Mouse (Mus musculus) CH12F3 (cell line): ENCODE data around the gene Ano6.
"Not testable (repeated sequence)": the region's sequence is repeated elsewhere in the genome, so short reads cannot be mapped to it uniquely, and the experiment has no call there.

ENCODE experiments used
- in situ Hi-C: fragments of 300-500 bp; cut with MboI; formaldehyde crosslinking; loops from 2 replicates; pipeline ENCODE4 v1.14.3; 2020; ENCODE audit warnings: low sequenced_read_pairs

Ano6 gene

DNA sequence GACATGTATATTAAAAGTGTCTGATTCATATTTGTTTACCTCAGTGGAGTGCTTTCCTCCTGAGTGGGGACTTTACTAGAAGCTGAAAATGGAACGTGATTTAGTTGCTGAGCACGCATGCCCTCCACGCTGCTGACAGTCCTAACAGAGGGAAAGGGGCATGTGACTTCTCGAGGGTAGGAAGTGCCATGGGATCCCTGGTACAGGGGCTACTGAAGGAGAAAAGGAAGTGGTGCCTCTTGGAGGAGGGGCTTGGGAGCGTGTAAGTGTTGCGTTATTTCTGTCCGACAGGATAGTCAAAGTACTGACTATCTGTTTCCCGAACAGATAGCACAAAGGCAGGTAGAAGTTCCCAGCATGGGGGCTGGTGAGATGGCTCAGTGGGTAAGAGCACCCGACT is 31.5 kb downstream of the Ano6 start:
- in situ Hi-C loops, result no loop called here

DNA sequence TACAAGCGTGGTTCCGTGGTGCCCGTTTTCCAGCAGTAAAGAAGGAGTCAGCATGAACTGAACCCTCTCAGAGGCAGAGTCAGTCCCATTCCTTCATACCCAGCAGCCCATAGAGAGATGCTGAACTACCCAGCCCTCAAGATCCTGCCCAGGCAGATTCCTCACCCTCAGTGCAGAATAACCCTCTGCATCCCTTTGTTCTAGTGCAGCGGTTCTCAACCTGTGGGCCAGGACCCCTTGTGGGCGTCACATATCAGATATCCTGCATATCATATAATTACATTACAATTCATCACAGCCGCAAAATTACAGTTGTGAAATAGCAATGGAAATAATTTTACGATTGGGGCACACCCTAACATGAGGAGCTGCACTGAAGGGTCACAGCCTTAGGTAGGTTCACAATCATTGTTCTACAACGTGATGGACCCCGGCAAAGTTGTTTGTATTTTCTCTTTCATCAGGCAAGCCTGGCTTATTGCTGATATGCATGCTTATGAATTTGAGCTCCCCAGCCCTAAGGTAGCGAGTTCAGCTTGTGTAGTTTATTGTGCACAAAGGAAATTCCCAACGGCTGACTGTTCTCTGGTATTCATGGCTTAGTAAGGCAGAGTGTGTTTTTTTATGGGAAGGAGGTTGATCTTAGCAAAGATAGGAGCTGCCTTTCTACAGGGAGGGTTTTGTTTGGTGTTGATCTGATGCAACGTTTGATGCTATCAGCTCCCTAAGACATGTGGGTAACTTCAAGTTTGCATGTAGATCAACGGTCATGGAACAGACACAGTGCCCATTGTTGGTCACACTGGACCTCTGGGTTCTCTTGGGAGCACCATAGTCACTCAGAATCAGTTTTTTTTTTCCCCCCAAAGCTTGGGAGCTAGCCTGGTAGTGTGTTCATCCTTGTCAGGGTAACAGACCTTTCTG is 33.0 kb downstream of the Ano6 start:
- in situ Hi-C loops, result no loop called here

DNA sequence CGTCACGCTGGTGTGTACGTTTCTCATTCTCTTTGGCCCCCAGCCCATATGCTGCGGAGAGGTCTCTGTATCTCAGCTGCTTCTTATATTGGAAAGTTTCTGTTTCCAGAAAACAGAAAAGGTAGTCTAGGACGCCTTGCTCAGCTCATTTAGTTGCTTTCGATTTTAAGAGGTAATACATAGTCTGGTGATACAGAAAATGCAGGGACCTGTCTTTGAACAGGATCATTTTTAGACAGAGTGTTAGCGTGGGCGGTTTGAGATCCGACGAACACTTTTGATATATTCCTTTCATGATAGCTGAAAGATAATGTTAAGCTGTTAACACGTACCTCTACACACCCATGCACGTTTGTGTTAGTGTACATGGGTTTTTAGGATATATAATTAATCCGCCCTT is 35.9 kb downstream of the Ano6 start:
- in situ Hi-C loops, result no loop called here

DNA sequence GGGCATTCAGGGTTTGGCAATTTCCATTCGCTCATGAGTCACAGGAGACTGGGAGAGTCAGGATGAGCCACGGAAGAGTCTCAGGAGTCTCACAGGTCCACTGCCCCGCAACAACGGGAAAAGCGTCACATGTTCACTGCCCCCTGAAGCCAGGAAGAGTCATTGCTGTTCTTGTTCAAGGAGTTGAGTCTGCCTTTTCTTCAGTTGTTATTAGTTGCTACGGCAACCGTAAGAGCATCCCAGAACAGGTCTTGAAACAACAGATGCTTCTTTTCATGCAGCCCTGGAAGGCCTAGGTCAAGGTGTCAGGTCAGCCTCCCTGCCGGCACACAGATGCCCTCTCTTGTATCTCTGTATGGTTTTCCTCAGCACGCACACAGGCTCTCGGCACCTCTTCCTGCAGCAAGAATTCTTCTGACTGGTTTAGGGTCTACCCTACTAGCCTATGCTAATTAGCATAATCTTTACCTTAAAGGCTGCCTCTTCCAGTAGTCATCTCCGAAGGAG is 36.9 kb downstream of the Ano6 start:
- in situ Hi-C loops, result no loop called here

DNA sequence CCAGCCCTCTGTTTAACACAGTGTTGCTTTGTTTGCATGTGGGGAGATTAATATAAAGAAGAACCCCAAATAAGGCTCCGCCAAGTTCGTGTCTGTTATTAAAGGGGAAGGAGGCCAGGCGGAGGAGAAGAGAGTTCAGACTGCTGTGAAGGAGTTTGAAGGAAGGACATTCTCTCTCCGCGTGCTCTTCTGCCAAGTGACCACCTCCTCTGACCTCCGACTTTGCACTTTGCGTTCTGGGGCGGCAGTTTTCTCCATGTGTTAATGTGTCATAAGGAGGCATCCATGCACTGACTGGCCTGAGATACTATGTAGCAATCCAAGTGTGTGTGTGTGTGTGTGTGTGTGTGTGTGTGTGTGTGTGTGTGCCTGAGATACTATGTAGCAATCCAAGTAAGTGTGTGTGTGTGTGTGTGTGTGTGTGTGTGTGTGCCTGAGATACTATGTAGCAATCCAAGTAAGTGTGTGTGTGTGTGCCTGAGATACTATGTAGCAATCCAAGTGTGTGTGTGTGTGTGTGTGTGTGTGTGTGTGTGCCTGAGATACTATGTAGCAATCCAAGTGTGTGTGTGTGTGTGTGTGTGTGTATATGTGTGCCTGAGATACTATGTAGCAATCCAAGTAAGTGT is 37.5 kb downstream of the Ano6 start:
- in situ Hi-C loops, result not testable (repeated sequence)

DNA sequence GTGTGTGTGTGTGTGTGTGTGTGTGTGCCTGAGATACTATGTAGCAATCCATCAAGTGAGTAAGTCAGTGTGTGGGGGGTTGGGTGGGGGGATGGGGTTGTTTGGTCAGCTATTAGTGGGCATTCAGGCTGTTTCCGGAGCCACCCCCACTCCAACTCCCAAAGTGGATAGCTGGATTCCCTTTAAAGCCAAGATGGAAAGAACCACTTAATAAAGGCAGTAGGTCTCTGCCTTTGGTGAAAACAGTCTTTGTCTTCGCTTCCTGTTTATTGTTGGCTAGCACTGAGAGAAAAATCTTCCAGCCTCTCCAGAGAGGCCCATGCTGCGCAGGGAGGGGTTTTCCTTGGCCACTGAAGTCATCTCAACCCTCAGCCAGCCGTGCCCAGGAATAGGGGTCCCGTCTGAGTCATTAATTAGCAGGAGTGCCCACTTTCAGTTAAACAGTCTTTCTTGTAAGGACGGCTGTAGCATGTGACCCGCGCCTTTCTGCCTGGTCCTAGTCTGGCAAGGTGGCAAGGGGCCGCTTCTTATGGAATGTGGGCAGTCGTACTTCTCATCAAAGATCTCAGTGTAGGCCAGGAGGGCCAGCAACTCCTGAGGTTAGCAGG is 38.1 kb downstream of the Ano6 start:
- in situ Hi-C loops, result no loop called here

DNA sequence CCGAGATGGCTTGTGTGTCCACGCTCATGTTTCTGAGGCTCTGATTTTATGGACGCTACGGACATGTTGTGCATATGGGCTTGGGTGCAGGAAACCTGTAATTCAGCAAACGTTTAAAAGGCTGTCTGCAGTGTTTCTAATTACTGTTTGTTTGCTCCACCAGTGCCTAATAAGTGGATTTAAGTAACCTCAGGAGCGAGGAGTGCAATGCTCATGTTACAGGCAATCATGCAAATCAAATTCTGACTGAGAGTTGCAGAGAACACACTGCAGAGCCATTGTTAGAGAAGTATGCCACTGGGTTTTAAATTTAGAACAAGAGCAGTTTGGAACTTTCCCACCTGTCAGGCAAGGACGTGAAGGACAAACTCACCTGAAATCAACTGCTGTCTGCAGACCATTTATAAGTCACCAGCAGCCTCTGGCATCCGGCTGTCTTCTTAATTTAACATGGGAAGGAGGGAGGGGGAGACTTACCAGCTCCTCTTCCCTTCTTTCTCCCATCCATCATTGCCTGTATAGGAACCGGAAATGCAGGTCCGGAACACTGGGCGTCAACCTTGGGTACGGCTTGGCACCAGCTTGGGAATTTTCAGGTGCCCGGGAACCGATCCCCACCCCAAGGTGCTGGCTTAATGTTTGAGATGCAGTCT is 39.0 kb downstream of the Ano6 start:
- in situ Hi-C loops, result no loop called here

DNA sequence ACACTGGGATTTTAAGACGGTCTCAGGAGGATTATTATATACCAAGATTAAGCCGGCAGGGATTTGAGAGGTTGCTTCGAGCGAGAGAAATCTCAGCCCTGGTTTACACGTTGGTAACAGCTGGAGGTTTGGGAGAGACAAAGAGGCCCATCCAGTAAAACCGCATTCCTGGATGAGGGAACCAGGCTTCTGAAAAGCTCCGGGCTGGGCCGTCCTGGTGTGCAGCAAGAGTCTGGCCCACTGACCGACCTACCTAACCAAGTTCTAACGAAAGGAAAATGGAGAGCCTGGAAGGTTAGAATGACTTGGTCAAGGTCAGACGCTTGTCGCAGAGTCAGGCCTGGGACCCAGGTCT is 39.5 kb downstream of the Ano6 start:
- in situ Hi-C loops, result no loop called here

DNA sequence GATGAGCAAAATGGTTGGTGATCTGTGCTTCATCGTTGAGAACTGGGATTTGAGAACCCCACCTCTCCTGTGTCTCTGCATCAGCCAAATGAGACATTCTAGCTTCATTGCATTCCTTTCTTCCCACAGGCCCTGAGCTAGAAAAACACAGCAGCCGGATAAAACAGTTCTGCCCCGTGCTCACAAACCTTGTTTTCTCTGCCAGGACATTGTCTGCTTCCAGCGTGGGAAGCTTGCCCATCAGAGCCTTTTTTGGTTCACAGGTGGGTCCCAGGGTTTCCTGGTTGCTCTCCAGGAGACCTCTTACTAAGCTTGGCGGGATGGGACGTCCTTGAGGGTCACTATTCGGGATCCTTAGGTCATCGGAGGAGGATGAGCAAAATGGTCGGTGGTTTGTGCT is 42.6 kb downstream of the Ano6 start:
- in situ Hi-C loops, result no loop called here

DNA sequence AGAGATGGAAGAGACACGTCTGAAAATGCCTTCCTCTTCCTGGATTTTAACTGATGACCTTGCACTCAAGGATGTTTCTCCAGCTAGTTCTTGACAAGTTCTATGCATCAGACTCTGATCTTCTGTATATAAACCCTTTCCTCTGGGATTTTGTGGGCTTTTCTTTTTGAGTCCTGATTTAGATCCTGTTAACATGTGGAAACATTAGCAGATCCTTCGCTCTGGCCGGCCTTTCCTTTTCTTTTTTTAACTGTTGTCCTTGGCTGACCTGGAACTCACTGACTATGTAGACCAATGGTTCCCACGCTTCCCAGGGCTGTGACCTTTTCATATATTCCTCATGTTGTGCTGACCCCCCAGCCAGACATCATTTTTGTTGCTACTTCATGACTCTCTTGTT is 45.4 kb downstream of the Ano6 start:
- in situ Hi-C loops, result no loop called here

DNA sequence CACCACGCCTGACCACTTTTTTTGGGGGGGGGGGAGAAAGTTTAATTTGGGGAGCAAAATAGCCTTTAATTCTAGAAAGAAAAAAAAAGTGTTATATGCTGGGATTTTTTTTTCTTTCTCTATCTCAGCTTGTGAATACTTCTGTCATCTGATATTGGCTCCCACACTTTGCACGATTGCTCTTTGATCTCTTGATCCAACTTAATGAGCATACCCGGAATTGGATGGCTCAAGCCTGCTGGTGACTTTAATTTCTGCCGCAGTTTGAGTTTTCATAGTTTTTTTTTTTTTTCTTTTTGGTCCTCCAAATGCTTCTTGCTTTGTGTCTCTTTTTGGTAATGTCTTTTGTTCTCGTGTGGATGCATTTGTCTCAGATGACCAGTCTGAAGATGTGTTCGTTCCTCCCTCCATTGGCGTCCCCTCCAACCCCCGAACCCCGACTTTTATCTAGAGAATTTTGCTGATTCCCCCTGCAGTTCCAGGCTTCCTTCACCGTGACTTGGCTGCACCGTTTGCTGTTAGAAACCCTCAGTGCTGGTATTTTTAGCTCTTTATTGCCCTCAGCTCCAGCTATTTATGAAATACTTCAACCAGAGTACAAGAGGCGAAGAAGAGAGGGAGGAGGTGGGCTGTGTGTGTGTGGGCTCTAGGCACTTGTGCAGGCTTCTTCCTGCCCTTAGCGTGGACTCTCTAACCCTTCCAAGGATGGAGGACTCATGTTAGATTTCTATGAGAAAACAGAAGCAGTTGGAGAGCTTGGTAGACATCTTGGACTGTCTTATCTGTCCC is 46.2 kb downstream of the Ano6 start:
- in situ Hi-C loops, result no loop called here

DNA sequence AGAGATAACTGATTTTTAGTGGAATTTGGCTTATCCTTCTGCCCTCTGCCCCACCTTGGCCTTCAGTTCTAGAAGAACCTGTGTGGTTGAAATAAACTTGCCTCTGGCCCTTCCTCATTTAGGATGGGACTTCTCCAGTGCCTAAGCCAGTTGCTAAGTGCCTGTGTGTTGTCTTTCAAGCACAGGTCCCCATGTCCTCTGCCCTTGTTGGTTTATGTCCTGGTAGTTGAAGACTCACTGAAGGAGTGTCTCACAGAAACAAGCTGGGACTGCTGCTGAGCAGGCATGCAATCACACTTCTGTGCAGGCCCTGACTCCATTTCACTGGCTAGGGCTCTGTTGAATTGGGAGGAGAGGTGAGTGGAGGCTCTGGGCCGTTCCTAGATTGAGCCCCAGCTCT is 46.9 kb downstream of the Ano6 start:
- in situ Hi-C loops, result no loop called here

DNA sequence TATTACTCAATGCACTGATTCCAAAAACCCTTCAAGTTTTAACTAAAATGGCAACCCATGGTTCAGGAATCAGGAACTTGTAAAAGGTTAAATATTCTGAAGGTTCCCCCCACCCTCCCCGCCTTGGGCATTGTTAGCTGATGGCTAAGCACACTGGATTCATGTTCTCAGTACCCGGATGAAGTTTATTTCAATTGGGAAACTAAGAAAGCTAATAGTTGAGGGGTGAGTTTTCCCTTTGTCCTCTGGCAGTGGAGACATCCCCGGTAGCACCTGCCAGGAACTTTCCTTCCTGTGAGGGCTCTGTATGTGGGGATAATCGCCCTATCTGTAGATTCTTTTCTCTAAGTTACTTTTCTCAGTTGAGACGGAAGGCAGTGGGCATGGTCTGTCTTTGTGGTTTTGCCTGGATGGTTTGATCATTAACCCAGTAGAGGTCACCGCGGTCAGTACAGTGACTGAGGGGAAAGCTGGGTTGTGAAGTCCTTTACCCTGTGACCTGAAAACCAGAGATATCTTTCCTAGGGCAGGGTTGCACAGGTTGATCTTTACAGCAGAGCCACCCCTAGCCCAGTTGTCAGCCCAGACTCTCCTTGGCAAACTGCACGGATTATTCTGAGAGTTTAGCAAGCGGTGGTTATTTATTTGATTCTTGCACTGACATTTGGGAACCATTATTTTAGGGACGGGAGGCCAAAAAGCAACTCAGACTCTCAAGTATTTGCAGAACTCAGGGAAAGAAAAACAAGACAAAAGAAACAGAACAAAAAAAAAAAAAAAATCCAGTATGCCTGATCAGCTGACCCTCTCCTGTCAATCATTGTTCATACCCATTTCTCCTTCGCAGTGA is 47.8 kb downstream of the Ano6 start:
- in situ Hi-C loops, result no loop called here

DNA sequence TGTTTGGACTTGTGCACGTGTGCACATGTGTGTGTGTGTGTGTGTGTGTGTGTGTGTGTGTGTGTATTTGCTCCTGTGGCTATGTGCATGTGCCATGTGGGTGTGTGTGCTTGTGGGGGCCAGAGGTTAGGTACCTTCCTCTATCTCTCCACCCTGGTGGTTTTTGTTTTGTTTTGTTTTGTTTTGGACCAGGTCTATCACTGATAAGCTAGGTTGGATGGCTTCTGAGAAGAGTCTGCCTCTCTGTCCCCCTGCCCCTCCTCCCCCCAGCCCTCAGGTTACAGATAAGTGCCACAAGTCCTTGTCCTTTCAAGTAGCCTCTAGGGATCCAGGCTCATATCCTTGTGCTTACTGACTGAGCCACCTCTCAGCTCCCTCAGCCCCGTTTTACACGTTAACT is 49.1 kb downstream of the Ano6 start:
- in situ Hi-C loops, result no loop called here

DNA sequence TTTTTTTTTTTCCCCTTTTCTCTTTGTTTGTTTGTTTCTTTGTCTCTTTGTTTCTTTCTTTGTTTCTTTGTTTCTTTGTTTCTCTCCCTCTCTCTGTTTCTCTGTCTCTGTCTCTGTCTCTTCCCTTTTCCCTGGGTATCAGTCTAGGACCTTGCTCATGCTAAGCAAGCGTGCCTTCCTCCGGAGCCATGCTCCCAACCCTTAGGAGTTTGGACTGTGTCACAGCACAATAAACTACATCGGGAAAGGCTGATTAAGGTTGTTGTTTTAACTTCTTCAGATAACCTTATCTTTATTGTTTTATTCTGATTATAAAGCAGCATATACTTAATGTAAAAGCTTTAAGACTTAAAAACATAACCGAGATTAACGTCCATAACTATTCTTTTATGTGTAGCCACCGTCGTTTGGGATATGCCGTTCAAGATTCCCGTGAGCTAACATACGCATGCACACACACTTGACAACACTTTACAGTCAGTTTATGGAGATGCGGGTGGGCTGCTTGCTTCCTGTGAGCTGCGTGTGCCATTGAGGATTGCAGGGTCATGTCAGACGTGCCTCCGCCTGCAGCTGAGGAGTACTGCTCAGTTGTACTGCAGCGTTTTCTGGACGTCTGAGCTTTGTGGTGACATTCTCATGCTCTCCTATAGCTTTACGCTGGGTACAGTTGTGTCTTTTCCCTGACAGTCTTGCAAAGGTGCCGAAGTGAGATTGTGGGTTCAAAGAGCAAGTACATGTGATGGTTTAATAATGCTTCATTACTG is 52.7 kb downstream of the Ano6 start:
- in situ Hi-C loops, result no loop called here

DNA sequence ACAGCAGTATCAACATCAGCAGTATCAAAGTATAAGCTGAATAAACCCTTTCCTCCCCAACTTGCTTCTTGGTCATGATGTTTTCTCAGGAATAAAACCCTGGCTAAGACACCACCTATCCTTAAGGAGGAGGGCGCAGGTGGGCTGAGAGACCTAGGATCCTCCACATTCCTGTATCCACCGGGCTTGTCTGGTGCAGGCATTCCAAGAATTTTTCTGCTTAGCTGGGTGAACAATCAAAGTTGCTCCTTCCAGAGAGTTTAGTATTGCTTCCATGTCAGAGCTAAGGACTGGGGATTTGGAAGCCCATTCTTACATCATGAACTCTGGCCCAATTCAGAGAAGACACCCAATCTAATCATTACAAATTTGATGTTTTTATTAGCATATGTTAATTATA is 53.8 kb downstream of the Ano6 start:
- in situ Hi-C loops, result no loop called here

DNA sequence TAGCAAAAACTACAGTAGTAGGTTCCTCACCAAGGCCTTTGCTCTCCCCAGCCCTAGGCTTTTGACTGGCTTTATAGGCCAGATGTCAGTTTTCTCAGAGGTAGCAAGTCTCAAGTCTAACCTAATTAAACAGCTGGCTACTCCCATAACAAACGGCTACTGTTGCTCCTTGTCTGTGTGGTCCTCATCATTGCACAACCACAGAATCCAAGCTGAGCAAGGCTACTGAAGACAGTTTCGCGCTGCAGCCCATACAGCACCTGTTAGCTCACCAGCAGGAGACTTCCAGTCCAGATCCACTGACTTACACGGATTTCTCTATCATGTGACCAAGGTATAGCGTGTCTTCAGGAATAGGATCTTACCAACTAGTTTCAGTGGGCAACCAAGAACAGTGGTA is 55.5 kb downstream of the Ano6 start:
- in situ Hi-C loops, result no loop called here

DNA sequence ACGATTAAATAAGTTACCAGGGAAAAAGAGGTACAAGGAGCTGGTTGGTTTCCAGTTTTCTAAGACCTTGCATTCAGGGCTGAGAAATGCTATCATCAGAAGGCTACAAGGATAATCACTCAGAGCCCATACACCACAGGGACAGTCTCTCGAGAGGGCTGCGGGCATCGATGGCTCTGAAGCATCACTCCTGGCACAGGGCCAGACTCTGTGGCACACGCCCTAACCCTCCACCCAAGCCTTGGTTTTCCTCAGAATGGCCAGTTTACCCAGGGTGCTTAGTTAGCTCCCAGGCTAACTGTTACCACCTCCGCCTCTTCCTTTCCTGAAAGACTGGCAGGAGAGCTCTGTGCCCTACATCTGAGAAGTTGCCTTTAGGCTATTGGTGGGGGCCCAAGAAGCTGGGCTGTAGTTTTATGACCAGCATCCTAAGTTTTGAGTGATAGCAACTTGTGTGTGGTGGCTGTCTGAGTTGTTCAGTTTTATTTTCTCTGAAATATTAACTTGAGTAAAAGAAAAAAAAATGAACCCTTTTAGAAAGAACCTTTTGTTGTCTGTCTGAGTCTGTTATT is 57.9 kb downstream of the Ano6 start:
- in situ Hi-C loops, result no loop called here
